Mouse (Mus musculus) kidney, adult 11 months (tissue): ENCODE measurements at regions not wholly inside any gene's neighbourhood (a gene's known extent, or its start where the extent isn't known, plus 50 kb on each side); places are given as distances from the start of the nearest gene placed in this dataset.
"Not testable (repeated sequence)": the region's sequence is repeated elsewhere in the genome, so short reads cannot be mapped to it uniquely, and the experiment has no call there.

Source experiments
- DNase-seq: peaks from one replicate; pipeline ENCODE4 v3.0.0; 2022

DNA sequence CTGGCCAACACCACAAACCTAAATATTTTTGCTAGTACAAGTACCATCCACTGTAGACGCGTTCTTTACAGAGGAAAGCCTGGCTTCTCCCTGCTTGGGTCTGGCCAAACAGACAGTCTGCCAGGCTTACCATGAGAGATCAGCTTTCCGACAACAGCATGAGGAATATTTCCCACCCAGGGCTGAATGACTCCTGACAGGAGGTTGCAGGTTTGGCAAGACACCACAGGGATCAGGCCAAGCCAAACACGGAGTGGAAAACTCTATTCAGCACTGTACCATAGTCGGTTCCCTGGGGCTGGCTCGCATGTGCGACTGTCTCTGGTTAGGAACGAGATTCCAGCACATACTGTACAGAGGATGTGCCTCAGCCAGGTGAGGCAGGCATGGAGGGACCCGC lies 140.7 kb upstream of the Supt20 start:
- DNase-seq, result no peak

DNA sequence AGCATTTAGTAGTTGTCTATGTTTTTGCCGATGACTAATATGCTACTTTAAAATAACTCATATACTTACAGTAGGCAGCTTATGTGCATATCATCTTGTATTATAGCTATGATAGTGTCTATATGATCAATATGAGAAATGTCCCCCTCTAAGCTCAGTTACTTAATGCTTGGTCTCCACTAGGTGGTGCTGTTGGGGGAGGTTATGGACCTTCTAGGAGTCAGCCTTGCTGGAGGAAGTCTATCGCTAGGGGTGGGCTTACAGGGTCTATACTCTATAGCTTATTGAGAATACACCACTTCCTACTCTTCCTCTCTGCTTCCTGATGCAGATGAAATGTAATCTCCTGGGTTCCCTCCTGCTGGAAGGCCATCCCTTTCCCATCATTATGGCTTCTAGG lies 136.7 kb upstream of the Supt20 start:
- DNase-seq, result no peak

DNA sequence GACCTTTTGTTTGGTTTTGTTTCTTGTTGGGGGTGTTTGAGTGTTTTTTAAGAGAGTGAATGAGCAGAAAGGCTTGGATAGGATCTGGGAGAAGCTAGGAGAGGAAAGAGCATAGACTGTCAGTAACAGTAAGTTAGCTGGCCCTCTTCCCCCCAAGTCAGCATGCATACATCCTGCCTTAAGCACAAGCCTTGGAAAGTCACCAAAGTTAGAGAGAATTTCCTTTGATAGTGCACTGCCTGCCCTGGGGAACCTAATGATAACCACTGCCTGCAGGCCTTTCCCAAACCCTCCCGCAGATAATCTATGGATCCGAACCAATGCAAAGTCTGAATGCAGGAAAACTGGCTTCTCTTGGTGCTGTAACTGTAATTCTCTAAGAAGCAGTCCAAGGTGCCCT lies 133.6 kb upstream of the Supt20 start:
- DNase-seq, result no peak

DNA sequence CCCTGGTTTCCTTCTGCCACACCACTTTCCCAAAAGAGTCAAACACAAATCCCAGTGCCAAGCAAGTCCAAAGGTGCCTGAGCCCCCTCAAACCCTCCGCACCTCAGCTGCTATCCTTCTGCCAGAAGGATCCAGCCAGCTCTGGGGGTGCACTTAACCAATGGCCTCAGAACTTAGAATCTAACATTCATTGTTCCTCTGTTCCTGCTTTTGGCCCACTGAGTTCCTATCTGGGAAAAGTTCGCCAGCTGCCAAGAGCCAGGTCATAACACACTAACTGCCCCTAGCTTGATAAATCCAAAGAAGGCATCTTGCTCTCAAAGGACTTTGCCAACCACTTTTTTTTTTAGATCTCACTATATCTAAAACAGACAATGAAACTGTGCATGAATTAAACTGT lies 133.1 kb upstream of the Supt20 start:
- DNase-seq, result no peak

DNA sequence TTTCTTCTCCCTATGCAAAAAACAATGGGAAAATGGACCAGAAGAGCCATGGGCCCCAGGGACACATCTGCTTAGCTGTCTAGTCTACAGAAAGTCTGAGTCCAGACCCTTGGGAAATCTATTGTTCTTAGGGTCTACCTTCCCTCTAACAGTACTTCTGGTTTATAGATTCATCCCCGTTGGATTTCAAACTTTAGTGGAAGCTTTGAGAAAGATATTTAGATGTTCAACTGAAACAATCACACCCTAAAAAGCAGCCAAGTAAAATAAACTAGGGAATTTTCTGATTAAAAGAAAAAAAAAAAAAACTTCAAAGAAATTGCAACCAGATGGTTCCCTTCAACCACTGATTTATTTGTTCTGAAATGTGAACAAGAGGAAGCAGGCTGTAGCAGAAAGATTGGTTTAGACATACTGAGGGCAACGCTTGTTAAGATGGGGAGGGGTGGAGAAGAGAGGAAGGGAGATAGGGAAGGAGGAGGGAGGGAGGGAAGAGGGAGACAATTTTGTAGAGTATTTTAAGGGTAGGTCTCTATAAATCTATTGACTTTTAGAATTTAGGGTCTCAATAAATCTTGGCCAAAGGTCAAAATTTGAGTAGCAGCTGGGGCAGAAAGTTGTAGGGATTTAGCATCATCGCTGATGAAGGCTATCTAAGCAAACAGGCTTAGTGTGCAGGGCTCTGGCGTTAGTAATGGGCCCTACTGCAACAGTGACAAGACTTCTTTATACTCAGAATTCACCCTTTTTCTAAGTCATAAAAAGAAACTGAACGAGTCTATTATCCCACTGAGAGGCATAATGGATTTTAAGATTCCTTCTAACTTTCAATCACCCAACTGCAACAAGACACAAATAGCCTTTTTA lies 132.3 kb upstream of the Supt20 start:
- no peak for DNase-seq

DNA sequence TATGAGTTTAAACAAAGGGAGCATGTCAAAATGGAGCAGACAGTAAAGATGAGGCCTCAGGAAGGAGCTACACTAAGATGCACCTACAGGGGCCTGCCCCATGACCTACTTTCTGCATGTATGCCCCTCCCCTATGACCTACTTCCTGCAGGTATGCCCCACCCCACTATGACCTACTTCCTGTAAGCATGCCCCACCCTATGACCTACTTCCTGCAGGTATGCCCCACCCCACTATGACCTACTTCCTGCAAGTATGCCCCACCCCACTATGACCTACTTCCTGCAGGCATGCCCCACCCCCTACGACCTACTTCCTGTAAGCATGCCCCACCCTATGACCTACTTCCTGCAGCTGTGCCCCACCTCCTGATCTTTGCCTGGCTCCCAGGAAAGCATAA lies 125.3 kb upstream of the Supt20 start:
- DNase-seq, result no peak

DNA sequence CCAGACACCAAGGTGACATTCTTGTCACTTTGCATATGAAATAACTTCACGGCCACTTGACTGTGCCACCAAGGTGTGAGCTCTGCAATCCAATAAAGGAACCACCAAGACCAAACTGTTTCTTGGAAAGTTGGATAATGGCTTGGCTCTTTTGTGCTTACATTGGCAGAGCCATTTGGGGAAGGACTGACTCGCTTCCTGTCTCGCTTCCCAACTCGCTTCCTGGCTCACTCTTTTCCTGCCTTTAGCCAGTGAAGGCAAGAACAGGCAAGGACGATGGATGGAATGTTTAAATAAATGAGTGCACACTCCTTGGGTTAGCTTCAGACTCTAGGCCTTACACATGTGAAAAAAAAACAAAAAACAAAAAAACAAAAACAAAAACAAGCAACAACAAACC lies 124.5 kb upstream of the Supt20 start:
- no peak for DNase-seq

DNA sequence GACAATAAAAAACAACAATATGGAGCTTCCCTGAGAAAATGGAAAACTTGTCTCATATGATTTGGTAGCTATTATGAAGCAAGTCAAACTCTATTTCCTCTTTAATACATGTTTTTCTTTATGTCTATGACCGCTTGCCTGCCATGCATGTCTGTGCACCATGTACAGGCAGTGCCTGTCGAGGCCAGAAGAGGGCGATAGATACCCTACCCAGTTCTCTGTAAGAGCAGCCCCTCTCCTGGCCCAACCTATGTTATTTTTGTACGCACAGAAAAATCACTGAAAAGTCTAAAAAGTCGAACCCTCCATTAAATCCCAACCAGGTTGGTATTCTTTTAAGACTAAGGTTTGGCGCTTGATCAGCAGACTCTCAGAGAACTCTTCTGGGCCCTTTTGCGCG lies 122.1 kb upstream of the Supt20 start:
- DNase-seq, result no peak

DNA sequence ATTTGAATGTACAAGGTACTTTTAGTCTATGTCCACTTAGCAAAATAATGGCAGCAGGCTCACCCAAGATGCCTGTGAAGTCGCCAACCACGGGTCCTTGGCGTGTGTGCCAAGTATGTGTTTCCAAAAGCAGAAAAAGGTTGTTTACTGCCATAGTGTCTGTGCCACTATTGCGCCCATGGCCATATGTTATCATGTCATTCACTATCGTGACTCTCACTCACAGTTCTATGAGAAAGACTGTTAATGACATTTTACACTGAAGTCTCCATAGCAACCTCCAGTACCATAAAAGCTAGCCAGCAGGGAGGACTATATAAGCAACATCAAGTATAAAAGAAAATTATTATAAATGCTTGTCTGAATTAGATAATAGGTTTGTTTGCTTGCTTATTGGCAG lies 114.8 kb upstream of the Supt20 start:
- DNase-seq, result no peak

DNA sequence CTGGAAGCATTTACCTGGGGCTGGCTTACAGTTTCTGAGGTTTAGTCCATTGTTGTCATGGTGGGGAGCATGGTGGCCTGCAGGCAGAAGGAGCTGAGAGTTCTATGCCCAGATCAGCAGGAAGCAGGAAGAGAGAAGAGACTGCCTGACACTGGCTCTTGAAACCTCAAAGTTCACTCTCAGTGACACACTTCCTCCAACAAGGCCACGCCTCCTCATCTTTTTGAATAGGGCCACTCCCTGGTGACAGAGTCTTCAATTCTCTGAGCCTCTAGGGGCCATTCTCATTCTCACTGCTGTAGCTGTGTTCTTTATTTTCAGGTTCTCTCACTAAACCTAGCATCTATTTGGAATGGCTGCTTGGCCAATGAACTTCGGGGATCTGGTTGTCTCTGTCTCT lies 113.2 kb upstream of the Supt20 start:
- DNase-seq, result no peak

DNA sequence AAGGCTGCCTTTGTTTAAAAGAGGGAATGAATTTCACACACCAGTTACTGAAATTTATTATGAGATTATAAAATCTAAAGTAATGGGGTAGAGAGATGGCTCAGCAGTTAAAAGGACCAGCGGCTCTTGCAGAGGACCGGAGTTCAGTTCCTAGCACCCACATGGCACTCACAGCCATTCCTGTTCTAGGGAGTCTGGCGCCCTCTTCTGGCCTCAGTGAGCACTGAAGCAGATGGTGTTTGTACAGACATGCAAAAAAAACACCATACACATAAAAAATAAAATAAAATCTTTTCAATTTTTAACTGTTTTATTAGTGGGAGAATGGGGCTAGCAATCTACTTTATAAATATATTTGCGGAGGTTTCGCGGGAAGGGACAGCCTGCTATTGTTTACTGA lies 112.3 kb upstream of the Supt20 start:
- no peak for DNase-seq

DNA sequence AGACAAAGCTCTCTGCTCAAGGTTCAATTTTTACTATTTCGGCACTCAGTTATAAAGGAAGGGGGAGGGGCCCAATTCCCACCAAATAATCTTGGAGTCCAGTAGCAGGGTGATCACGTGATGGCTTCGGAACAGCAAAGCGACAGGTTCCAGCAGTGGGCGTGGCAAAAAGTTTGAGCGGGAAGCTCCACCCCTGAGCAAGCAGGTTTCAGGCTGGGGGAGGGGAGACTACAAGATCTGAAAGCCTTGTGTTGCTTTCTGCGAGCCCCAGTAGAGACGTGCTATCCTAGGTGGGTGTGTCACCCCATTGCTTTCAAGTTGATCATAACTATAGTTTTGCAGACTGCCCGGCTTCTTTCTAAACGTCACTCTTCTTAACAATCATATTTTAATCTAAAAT lies 106.8 kb upstream of the Supt20 start:
- not testable (repeated sequence) for DNase-seq

DNA sequence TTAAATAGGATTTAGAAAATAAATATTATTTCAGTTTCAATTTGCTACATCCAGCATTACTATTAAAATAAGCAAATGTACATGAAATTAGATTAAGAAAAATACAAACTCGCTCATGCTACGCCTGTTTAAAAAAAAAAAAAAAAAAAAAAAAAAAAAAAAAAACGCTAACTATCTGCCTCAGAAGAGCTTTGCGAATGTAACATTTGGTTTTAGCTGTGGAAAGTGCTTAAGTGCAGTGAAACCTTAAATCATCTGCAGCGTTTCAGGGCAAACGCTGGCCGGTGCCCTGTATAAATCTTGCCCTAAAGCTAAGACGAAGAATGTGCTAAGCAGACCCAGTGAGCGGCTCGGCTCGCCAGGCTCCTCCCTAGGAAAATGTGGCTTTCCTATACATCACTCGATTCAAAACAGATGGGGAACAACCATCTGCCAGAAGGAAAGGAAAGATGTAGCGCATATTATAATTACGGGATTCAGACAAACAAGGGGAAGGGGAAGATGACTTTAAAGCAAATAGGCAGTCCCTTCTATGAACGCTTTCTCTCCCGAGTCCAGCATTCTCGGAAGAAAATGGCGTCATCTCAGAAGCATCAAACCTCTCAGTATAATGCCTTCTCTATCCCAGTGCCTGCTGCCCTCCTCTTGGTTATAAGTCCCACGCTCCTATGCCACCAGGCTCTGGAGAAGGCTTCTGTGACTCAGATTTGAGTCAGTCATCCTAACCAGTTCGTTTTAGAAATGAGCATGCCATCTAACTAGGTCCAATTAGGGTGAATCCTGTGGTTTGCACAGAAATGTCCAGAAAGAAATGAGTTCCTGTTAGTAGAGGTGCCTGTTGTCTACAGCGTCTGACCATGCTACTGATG lies 105.2 kb upstream of the Supt20 start:
- DNase-seq, result no peak

DNA sequence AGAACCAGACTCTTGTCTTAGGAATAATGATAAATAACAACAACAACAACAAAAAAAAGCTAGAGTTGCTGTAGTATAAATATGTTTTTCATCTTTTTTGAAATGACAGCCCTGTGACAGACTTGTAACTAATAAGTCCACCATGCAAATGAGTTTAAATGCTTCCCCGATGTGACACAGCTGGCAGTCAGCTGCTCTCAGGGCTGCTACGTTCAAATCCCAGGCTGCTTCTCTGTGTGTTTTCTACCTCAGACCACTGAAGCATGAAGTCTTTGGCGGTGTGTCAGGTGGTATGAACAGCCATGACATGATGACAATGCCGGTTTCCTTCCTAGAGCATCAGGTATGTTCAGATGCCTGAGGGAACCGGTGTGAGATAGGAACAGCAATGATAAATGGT lies 104.4 kb upstream of the Supt20 start:
- DNase-seq, result no peak

DNA sequence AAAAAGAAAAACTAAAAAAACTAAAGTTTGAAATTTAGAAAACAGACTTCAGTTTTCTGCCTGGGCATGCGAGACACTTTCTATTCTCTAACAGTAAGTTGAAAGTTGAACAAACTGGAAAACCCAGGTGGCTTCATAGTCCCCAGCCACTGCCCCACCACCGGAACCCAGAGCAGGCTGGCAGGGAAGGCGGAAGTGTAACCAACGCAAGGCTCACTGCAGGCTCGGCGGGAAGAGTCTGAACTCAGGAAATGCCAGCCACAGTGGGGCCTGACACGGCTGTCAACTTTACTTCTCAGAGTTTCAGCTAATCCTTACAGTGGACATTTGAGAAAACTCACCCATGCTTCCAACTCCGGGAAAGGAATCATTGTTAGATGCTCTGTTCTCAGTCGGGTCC lies 102.6 kb upstream of the Supt20 start:
- DNase-seq, result no peak

DNA sequence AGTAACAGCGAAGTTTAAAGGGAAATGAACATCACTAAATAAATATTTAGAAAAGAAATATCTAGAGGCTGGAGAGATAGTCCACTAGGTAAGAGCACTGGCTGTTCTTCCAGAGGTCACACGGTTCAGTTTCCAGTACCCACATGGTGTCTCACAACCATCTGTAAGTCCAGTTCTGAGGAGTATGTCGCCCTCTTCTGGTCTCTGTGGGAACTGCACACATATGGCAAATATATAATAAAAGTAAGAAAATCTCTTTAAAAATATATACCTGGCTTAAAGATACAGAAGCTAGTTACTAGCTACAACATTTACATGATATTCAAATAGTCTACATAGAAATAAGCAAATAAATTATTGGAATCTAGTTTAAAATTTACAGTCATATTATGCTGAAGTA lies 101.4 kb upstream of the Supt20 start:
- no peak for DNase-seq

DNA sequence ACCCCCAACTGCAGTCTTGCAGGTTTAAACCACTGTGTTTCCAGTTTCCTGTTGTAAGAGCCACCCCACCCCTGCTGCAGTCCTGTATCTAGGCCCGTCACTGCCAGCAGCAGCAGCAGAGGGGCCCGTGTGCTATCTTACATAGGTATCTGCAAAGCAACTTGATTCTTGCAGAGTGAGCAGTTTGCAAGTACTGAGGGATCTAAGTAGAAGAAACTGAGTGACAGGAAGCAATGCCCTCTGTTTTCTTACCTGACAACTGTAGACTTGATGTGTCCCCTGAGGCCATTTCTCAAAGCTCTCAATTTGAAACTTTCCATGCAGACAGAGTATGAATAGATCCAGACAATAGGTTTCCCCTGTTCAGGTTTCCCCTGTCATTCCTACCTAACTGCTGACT lies 100.5 kb upstream of the Supt20 start:
- no peak for DNase-seq

DNA sequence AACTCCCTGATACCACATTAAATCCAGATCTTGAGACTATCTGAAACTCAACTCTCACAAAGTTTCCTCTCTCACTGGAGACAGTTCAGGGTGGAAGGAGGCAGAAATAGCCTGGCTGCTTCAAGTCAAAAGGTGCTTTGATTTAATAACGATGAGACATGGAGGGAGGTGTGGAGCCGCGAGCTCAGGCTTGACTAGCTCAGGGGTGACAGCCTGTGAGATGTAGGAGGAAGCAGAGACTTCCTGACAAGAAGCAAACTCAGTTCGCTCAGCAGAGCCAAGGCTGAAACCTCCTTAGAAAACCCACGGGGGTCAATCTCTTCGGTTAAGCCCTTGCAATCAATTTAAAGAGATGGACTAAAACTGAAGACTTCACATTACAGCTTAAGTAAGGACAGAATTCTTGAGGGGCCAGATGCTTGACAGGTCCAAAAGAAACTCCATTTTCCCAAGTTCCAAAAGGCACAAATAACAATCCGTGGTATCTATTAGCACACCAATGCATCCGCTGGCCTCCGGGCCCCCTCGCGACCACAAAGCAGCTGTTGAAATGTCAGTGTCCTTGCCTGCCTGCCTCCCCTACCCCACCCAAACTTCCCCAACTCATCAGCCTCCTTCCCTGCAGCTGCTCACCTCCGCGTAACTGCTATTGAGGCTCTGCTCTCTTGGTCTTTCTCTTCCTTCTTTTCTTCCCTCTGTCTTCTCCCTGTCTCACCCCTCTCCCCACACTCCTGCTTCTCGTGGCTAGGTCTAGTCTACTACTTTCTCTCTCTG lies 99.8 kb upstream of the Supt20 start:
- no peak for DNase-seq

DNA sequence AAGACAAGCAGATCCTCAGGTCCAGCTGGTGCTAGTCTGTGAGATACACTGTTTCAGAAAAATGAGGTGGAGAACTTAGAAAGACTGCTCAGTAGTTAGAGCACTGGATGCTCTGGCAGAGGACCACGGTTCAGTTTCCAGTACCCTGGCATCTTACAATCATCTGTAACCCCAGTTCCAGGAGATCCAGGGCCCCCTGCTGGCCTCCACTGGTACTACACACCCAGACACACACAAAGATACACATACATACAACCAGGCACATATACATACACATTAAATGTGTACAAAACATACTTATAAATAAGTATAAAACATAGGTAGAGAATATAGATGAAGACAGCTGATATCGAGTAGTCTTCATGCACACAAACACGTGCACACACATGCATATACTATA lies 97.4 kb upstream of the Supt20 start:
- DNase-seq, result no peak

DNA sequence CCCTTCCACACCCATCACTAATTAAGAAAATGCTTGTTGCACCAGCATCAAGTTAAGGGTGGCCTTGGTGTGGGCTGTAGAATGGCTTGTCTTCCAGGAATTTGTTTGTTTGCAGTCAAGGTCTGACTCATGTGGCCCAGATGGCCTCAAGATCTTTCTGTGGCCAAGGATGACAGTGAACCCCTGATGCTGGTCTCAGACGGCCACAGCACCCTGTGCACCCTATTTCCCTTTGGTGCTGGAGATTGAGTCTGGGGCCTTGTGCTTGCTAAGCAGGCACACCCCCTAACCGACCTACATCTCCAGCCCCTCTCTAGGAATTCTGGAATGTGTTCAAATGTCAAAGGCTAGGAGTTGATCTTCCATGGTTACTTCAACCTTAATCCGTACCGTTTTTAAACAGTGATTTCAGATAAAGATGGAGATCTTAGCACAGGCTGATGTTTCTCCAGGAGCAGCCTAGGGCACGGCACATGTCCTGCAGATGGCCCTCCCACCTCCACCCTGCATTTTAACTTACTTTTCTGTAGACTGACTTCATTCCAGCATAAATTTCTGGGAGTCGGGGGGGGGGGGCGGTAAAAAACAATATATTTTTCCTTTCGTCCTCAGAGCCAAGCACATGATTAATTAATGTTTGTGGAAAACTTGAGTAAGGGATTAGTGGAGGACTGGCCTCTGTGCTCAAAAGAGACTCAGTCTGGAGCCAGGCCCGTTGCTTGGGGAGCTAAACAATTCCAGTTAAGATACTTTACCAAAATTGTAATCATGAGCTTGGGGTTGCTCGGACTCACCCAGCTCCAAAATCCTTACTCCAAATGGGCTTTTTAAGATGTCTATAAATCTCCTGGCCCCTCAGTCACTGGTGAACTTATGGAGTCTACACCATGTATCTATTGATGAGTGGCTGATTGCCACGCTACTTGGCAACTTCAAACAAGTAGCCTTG lies 95.0 kb upstream of the Supt20 start:
- no peak for DNase-seq

DNA sequence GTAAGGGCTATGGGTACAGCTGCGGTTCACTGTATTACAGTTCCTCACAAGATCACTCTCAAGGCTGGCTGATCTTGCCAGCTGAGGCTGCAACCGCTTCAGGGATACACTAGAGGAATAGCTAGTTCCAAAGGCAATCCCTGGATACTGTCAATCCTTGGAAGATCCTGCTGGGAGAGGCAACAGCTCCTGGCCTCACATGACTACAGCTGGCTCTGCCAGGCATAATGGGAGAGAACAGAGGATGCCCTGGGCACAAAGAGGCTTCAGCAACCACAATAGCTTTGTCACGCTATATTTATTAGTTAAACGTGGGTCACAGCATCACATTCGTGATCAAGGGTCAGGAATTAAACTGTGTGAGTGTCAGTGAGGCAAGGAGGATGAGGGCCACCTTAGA lies 94.3 kb upstream of the Supt20 start:
- no peak for DNase-seq

DNA sequence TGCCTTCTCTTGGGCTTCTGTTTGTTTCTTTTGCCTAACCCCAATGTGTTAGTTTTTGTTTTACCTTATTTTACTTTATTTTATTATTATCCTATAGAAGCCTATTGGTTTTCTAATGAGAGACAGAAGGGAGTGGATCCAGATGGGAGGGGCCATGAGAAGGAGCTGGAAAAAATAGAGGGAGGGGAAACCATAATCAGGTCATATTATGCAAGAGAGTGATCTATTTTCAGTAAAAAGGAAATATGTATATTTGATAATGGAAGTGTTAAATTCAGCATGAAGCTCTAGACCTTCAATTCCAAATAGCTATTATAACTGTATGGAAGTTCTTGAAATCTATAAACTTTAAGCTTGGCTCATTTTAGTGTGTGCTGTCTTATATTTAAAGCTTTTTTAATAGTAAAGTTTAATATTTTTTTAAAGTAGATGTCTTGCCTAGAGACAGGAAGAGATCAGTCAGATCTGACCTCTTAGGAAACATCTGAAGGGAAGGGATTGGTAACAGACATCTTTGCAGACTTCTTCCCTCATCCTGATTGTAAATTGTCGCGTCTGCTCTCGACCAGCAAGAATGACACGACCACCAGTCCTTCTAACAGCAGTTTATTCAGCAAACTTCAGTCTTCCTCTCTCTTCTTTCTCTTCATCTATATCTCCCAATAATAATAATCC lies 87.8 kb upstream of the Supt20 start:
- no peak for DNase-seq
